Mouse (Mus musculus) embryonic fibroblast, embryonic 13.5 days (primary cell): Measurements from ENCODE around the gene Gas7.

Experiments
- CTCF ChIP-seq: IDR thresholded peaks from 2 replicates; pipeline ENCODE4 v1.5.1; 2011; ENCODE audit warnings: mild to moderate bottlenecking, control low read depth, low read length, moderate library complexity, borderline replicate concordance; ENCODE audit not compliant: insufficient read depth
- POLR2A ChIP-seq: IDR thresholded peaks from 2 replicates; pipeline ENCODE4 v1.6.1; 2011; ENCODE audit warnings: low read depth, mild to moderate bottlenecking, control low read depth, low read length, moderate library complexity

- TF ChIP-seq CTCF (no peak), POLR2A (no peak)
Observed at GRCm38 (mm10) chr11:67518985-67519384, 63.7 kb downstream of the Gas7 start.
